Mouse (Mus musculus) brain, embryonic 14.5 days (tissue): ENCODE results near the gene Pkd2.

ENCODE experiments used
- CTCF ChIP-seq: fragments of 200-500 bp; IDR thresholded peaks from 2 replicates; pipeline ENCODE4 v1.5.1; 2012; ENCODE audit warnings: inconsistent platforms, mild to moderate bottlenecking, moderate library complexity, borderline replicate concordance; ENCODE audit not compliant: insufficient read depth, insufficient read length; ENCODE audit errors: extremely low read depth
- POLR2A ChIP-seq: fragments of 200-500 bp; IDR thresholded peaks from 2 replicates; pipeline ENCODE4 v1.6.1; 2012; ENCODE audit warnings: mild to moderate bottlenecking, inconsistent platforms, borderline replicate concordance; ENCODE audit not compliant: poor library complexity, insufficient read depth, insufficient read length, severe bottlenecking; ENCODE audit errors: extremely low read depth

DNA sequence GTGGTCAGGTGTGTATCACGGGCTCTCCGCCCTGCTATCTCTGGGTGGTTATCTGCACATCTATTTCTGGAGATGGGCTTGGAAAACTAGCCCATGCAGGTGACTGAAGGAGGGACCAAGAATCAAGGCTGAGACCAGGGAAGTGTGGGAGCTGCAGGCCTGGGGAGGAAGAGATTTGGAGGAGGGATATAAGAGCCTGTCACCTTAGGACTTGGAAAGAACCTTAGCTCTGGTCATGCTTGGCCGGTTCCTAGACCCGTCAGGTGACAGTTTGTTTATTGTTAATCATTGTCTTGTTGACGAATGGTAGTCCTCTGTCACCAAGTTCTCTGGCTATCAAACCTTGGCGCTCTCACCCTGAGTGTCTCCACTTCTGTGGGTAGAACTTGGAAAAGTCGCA lies 21.1 kb downstream of the Pkd2 start:
- no peak for TF ChIP-seq POLR2A
- TF ChIP-seq CTCF, result no peak
